Mouse (Mus musculus) neural tube, embryonic 13.5 days (tissue): Measurements from ENCODE around the gene Cdk2ap2. TPM values are rescaled to one million over a fixed set of nuclear protein-coding genes. Genes with fewer than 3 reads are reported as not detected.
"Not testable (repeated sequence)": the region's sequence is repeated elsewhere in the genome, so short reads cannot be mapped to it uniquely, and the experiment has no call there.

Experiments
- ATAC-seq: fragments of 200-750 bp; cut with Nextera tagmentation; 2 replicates; pipeline ENCODE4 v1.8.0; 2017; ENCODE audit warnings: low read depth, mild to moderate bottlenecking, moderate TSS enrichment, moderate library complexity
- H3K27ac ChIP-seq: fragments of 300-500 bp; sonication (generic); replicated peaks from 2 replicates; pipeline ENCODE4 v1.5.1; 2015; ENCODE audit warnings: moderate library complexity, mild to moderate bottlenecking, inconsistent platforms
- H3K27me3 ChIP-seq: fragments of 300-500 bp; sonication (generic); 2 replicates; pipeline ENCODE4 v1.6.1; 2015; ENCODE audit warnings: mild to moderate bottlenecking, inconsistent platforms
- H3K36me3 ChIP-seq: fragments of 300-500 bp; sonication (generic); 2 replicates; pipeline ENCODE4 v1.6.1; 2015; ENCODE audit warnings: mild to moderate bottlenecking, inconsistent platforms
- H3K4me1 ChIP-seq: fragments of 300-500 bp; sonication (generic); replicated peaks from 2 replicates; pipeline ENCODE4 v1.6.1; 2015; ENCODE audit warnings: inconsistent platforms
- H3K4me2 ChIP-seq: fragments of 300-500 bp; sonication (generic); 2 replicates; pipeline ENCODE4 v1.6.1; 2015; ENCODE audit warnings: inconsistent platforms, mild to moderate bottlenecking, moderate library complexity
- H3K4me3 ChIP-seq: fragments of 300-500 bp; sonication (generic); 2 replicates; pipeline ENCODE4 v1.5.1; 2015; ENCODE audit warnings: mild to moderate bottlenecking, inconsistent platforms
- H3K9ac ChIP-seq: fragments of 300-500 bp; sonication (generic); 2 replicates; pipeline ENCODE4 v1.6.1; 2015; ENCODE audit warnings: moderate library complexity, mild to moderate bottlenecking, inconsistent platforms
- H3K9me3 ChIP-seq: fragments of 300-500 bp; sonication (generic); 2 replicates; pipeline ENCODE4 v1.6.1; 2016; ENCODE audit warnings: inconsistent platforms
- WGBS: fragments of 180-500 bp; shearing (Covaris S2); methylation state at CpG from one replicate; pipeline ENCODE4 v1.1.7; 2015; 5-methylcytosine and 5-hydroxymethylcytosine counted together
- polyA plus RNA-seq: library from polyadenylated mRNA; unstranded; fragments of >200 nt; fragmentation: Nextera tagmentation; extraction: Ambion mirVana; gene quantifications from 2 replicates; pipeline ENCODE4 v1.2.1, GENCODE M21; 2015

The Cdk2ap2 gene
- polyA plus RNA-seq, 1 experiment from 2014 or later, result 86.4 TPM

DNA sequence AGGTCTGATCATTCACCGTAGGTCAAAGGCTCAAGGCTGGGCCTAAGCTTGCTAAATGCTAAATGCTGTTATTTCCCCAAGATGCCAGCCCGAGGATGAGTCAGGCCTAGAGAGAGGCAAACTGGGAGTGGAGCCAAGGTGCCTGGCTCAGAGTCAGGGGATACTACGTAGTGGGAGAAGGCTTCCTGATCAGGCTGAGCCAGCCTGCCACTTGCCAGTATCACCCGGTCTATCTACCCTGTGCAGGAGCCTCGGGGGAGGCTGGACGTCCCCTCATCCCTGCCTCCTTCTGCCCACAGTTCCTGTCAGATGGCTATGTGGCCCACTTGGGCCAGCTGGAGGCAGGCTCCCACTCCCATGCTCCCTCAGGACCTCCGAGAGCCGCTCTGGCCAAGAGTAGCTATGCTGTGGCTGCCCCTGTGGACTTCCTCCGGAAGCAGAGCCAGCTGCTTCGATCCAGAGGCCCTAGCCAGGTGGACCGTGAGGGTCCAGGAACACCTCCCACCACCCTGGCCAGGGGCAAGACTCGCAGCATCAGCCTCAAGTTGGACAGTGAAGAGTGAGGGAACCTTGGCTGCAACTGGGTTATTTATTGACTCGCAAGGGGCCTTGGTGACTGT, 16.3 kb downstream of the Cdk2ap2 start:
- H3K4me1 ChIP-seq, result no peaks in the 10 kb centered on the region
- WGBS, result 81% methylated on average over 13 of the region's 13 CpGs
- H3K9me3 ChIP-seq, result no peaks in the 10 kb centered on the region
- H3K27me3 ChIP-seq, result no peaks in the 10 kb centered on the region
- no peak overlapping the region for H3K4me2 ChIP-seq
- no peak overlapping the region for H3K4me3 ChIP-seq
- H3K9ac ChIP-seq, result no peak overlapping the region
- ATAC-seq, result no peak
- no peak overlapping the region for H3K27ac ChIP-seq
- peaks cover 91% of the 10 kb centered on the region for H3K36me3 ChIP-seq

DNA sequence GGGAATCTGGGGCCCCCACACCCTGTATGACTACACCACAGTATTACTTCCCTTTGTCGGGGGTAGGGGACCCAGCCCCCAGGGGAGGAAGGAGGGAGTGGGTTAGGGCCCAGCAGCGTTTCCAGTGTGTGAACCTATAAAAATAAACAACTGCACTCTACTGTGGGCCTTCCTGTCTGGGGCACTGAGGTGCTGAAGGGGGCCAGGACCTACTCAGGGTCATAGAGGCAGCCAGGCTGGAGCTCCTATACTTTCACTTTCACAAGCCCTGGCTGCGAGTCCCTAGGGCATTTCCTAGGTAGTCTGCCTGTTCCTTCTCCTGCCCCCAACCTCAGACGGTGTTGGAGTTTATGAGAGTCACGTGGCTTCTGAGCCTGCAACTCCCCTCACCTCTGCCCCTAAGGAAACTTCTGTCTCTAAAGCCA, 16.8 kb downstream of the Cdk2ap2 start:
- Histone ChIP-seq H3K27ac (no peak overlapping the region), H3K9ac (no peak overlapping the region), H3K4me3 (no peak overlapping the region), H3K27me3 (no peaks in the 10 kb centered on the region), H3K9me3 (no peaks in the 10 kb centered on the region), H3K4me2 (no peak overlapping the region), H3K4me1 (no peaks in the 10 kb centered on the region), H3K36me3 (peaks cover 91% of the 10 kb centered on the region)
- no peak for ATAC-seq
- WGBS, result 62% methylated on average over 5 of the region's 5 CpGs

DNA sequence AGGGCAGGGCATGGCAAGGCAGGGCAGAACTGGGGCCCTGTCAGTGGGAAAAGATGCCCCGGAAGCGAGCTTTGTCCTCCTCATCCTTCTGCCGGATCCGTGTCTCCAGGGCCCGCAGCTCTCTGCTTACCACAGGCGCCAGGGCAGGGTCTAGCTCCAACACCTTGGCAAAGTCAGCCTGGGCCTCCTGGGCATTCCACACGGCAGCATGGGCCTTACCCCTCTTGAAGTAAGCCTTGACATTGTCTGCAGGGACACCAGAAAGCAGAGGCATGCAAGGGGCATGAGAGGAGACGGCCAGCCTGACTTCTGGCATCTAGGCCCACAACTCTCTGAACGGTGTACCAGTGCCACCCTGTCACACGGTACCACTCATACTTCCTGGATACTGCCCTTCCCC, 17.6 kb downstream of the Cdk2ap2 start:
- 89% methylated on average over 10 of the region's 10 CpGs for WGBS
- no peaks in the 10 kb centered on the region for H3K4me1 ChIP-seq
- no peak overlapping the region for H3K9ac ChIP-seq
- no peak overlapping the region for H3K27ac ChIP-seq
- H3K4me2 ChIP-seq, result no peak overlapping the region
- H3K4me3 ChIP-seq, result no peak overlapping the region
- peaks cover 84% of the 10 kb centered on the region for H3K36me3 ChIP-seq
- no peak for ATAC-seq
- H3K9me3 ChIP-seq, result no peaks in the 10 kb centered on the region
- H3K27me3 ChIP-seq, result no peaks in the 10 kb centered on the region

DNA sequence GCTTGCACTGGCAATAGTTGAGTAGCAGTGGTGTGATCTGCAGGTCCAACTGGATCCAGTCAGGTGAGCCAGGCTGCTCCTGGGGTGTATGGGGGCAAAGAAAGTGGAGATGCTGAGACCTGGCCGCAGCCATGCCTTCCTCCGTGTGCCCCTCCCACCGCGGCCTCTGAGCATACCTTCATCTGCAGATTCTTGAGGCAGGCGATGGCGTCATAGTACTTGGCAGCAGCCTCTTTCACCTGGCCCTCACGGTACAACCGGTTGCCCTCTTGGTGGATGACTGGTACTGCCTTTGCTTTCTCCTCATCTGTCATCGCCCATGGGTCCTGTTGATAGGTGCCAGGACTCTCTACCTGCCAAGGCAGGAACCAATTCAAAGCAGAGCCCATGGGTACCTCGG, 18.2 kb downstream of the Cdk2ap2 start:
- no peak for ATAC-seq
- no peak overlapping the region for H3K27ac ChIP-seq
- H3K4me2 ChIP-seq, result no peak overlapping the region
- WGBS, result 94% methylated on average over 10 of the region's 10 CpGs
- H3K4me3 ChIP-seq, result no peak overlapping the region
- H3K27me3 ChIP-seq, result no peaks in the 10 kb centered on the region
- H3K36me3 ChIP-seq, result peaks cover 80% of the 10 kb centered on the region
- no peak overlapping the region for H3K9ac ChIP-seq
- H3K9me3 ChIP-seq, result no peaks in the 10 kb centered on the region
- peaks cover 4% of the 10 kb centered on the region; the same call in 1 of the 2 replicates for H3K4me1 ChIP-seq

DNA sequence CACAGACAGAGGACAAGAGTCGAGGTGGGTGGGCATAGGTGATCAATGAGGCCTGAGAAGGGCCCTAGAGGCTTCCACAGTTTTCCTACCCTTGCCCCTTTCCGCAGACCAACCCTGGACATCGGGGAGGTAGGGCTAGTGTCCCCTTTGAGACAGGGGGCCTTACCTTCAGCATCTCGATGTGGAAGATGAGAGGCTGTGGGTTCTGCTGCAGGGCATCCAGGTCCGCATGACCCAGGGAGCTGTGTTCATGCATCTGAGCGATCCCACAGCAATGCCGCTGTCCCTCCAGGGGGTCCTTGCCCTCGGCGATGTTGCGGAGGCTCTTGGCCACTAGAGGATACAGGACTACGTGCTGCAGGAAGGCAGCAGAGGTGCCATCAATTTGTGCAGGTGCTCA, 18.8 kb downstream of the Cdk2ap2 start:
- H3K36me3 ChIP-seq, result peaks cover 73% of the 10 kb centered on the region
- WGBS, result 85% methylated on average over 11 of the region's 11 CpGs

DNA sequence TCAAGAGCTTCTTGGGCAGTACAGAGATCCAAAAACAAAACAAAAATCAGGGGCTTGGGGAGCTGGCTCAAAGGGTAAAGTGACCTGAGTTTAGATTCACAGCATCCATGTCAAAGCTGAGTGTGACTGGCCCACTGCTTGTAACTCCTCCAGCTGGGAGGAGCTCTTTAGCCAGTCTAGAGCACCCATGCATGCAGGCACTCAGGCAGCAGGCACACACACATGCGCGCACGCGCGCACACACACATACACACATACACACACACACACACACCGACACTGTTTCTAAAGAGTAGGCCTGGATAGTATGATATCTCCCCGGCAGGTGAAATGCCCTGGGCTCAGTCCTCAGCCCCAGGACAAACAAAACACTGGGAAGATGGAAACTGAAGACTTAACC, 20.0 kb downstream of the Cdk2ap2 start:
- 97% methylated on average over 7 of the region's 7 CpGs for WGBS
- Histone ChIP-seq H3K4me1 (peaks cover 12% of the 10 kb centered on the region), H3K27ac (no peak overlapping the region), H3K4me3 (no peak overlapping the region), H3K27me3 (no peaks in the 10 kb centered on the region), H3K9me3 (no peaks in the 10 kb centered on the region), H3K9ac (no peak overlapping the region), H3K36me3 (peaks cover 61% of the 10 kb centered on the region), H3K4me2 (no peak overlapping the region)
- ATAC-seq, result no peak

More for the DNA sequence above, 18.8 kb downstream of the Cdk2ap2 start:
- no peaks in the 10 kb centered on the region for H3K27me3 ChIP-seq
- H3K27ac ChIP-seq, result no peak overlapping the region
- H3K4me1 ChIP-seq, result peaks cover 11% of the 10 kb centered on the region
- no peak overlapping the region for H3K9ac ChIP-seq
- no peak for ATAC-seq
- H3K9me3 ChIP-seq, result no peaks in the 10 kb centered on the region
- H3K4me3 ChIP-seq, result no peak overlapping the region
- H3K4me2 ChIP-seq, result no peak overlapping the region

DNA sequence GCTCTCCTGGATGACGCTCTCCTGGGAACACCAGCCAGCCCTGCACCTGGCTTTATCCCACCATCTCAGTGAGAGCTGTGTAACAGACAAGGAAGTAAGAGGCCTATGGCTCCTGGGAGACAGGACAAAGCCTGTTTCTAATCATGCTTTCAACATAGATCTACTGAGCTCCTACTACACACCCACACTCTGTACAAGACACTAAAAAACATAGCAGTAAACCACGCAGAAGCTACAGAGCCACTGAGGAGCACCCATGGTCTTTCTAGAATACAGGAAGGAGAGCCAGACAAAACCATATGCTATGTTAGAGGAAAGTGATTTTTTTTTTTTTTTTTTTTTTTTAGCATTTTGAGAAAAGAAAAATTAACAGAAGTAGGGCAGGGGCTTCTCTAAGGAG, 21.4 kb downstream of the Cdk2ap2 start:
- Histone ChIP-seq H3K36me3 (peaks cover 48% of the 10 kb centered on the region), H3K4me2 (no peak overlapping the region)
- 100% methylated on average over 2 of the region's 2 CpGs for WGBS

DNA sequence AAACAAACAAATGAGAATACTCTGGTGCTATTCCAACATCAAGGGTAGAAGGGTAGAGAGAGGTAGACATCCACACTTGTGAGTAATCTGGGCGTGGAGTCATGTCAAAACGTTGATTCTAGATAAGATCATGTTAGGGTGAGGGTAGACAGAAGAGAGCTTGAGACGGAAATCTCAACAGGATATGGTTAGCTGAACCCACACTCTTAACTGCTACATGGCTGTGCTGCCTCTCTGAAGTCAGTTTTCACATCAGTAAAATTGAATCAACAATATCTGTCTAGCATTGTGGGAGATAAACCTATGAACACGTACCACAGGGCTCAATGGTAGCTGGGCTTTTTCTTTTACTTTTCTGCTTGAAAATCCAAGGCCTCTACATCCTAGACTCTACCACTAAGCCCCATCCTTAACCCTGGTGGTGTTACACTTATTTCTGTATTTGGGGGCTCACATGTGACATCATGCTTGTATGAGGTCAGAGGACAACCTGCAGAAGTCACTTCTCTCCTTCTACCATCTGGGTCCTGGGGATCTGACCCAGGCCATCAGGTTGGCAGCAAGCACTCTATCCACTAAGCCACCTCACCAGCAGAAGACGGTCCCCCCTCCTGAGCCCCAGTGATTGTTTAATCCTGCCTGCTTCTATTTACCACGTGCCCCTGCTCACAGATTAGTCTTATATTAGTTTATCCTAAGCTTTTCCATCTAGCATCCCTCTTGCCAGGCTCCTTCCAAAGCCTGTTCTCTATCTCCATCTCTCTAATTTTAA, 22.9 kb downstream of the Cdk2ap2 start:
- Histone ChIP-seq H3K4me3 (no peak overlapping the region), H3K27ac (no peak overlapping the region), H3K9me3 (no peaks in the 10 kb centered on the region), H3K4me1 (peaks cover 12% of the 10 kb centered on the region), H3K9ac (no peak overlapping the region), H3K36me3 (peaks cover 33% of the 10 kb centered on the region), H3K4me2 (peak overlapping the region; percentile 53), H3K27me3 (no peaks in the 10 kb centered on the region)
- WGBS, result 91% methylated on average over 6 of the region's 6 CpGs
- ATAC-seq, result no peak

More for the DNA sequence above, 21.4 kb downstream of the Cdk2ap2 start:
- ATAC-seq, result no peak
- H3K9ac ChIP-seq, result no peak overlapping the region
- H3K27me3 ChIP-seq, result no peaks in the 10 kb centered on the region
- no peak overlapping the region for H3K27ac ChIP-seq
- H3K9me3 ChIP-seq, result no peaks in the 10 kb centered on the region
- H3K4me3 ChIP-seq, result no peak overlapping the region
- H3K4me1 ChIP-seq, result peaks cover 12% of the 10 kb centered on the region

DNA sequence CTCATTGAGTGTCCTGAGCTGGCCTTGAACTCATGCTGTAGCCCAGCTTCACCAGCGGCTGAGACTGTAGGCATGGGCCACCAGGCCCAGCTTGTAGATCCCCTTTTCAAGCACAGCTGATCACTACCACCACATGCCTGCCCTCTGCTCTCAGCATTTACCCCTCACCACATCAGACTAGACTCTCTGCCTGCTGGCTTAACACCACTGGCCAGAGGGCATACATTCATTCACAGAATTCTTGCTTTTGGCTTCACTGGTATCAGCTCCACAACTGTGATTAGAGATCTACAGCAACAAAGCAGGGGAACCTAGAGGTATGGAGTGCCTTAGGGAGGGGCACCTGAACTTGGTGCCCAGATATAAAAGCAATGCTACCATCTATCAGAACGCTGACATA, 23.5 kb downstream of the Cdk2ap2 start:
- Histone ChIP-seq H3K9ac (peak overlapping the region; percentile 8; the same call in 1 of the 2 replicates), H3K4me2 (peak overlapping the region; percentile 53), H3K27ac (peak overlapping the region; percentile 91; the same call in 1 of the 2 replicates), H3K27me3 (no peaks in the 10 kb centered on the region), H3K4me3 (peak overlapping the region; percentile 52), H3K9me3 (no peaks in the 10 kb centered on the region), H3K36me3 (peaks cover 27% of the 10 kb centered on the region), H3K4me1 (peaks cover 17% of the 10 kb centered on the region)
- no peak for ATAC-seq
- 96% methylated on average over 2 of the region's 2 CpGs for WGBS

DNA sequence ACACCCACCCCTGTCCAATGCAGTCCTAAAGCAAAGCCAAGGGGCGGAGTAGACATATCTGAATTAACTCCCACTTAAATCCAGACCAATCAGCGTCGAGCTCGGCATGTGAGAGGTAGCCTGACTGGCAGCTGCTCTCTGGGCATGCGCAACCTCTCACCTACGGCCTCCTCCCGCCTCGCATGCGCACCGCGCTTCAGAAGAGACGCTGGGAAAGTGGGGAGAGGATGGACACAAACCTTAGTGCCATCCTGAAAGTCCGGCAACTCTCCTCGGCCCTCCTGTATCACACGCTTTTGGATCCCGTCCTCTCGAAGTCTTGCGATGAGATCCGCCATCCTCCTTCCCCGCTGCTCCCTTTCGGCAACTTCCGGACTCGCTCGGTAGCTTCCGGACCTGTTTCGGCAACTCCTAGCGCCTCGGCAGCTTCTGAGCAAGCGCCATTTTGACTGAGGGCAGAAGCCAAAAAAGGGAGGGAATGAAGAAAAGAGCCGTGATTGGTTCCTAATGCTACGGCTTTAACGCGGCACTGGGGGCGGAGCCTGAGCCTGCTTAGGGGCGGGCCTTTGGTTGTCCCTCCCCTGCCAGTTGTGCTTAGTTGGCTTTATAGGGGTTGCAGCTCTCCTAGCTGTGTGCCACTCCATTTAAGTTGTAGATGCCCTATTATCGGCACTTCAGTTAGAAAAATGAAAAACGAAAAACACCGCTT, 24.3 kb downstream of the Cdk2ap2 start:
- peak; percentile 86 for ATAC-seq
- Histone ChIP-seq H3K36me3 (peaks cover 20% of the 10 kb centered on the region), H3K27me3 (no peaks in the 10 kb centered on the region), H3K4me3 (peak overlapping the region; percentile 52), H3K4me1 (peaks cover 18% of the 10 kb centered on the region), H3K9me3 (no peaks in the 10 kb centered on the region), H3K9ac (peak overlapping the region; percentile 71), H3K4me2 (peak overlapping the region; percentile 53), H3K27ac (peak overlapping the region; percentile 91)
- 3% methylated on average over 38 of the region's 38 CpGs for WGBS

DNA sequence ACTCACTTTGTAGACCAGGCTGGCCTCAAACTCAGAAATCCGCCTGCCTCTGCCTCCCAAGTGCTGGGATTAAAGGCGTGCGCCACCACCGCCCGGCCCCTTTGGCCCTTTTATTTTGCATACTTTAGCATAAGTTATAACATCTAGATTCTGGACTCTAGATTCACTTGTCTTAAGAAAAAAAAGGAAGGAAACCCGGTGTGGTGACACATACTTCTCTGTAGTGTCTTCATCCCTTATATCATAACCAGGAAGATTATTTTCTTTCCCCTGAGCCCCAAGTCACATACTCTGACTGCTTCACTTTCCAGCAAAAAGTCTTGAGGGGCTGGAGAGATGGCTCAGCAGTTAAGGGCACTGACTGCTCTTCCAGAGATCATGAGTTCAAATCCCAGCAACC, 24.9 kb downstream of the Cdk2ap2 start:
- Histone ChIP-seq H3K4me1 (peaks cover 25% of the 10 kb centered on the region), H3K4me2 (peak overlapping the region; percentile 53; the same call in 1 of the 2 replicates), H3K36me3 (peaks cover 14% of the 10 kb centered on the region), H3K27ac (peak overlapping the region; percentile 46; the same call in 1 of the 2 replicates)
- ATAC-seq, H3K4me3 ChIP-seq, H3K9ac ChIP-seq, H3K27me3 ChIP-seq, H3K9me3 ChIP-seq: not testable (repeated sequence)
- 57% methylated on average over 6 of the region's 6 CpGs for WGBS
